Mouse (Mus musculus): Measurements from ENCODE around the gene Napepld.

GRCm38 (mm10) chr5:21658623-21659395 is 42.4 kb downstream of the Napepld start:
- TF ChIP-seq MAFK (IDR thresholded peaks at IDR 0.05; ENCODE audit: insufficient replicate concordance, low read length) (no peak), MAX (IDR thresholded peaks at IDR 0.05; ENCODE audit: low read length) (no peak), TCF12 (IDR thresholded peaks at IDR 0.05; ENCODE audit: low read depth, low read length) (no peak), CTCF (conservative IDR thresholded peaks at IDR 0.05 in 1 of 2, IDR thresholded peaks at IDR 0.05 in 1 of 2; ENCODE audit: low read depth in 2 of 2, low read length in 2 of 2) (peak; percentile 54 to 88), ETS1 (conservative IDR thresholded peaks at IDR 0.05; ENCODE audit: low read depth, low read length) (no peak), POLR2A (IDR thresholded peaks at IDR 0.05; ENCODE audit: low read depth, low read length) (no peak), JUND (conservative IDR thresholded peaks at IDR 0.05; ENCODE audit: low read depth, low read length) (no peak), NRF1 (IDR thresholded peaks at IDR 0.05; ENCODE audit: low read depth, low read length) (no peak), EP300 (IDR thresholded peaks at IDR 0.05; ENCODE audit: low read length) (no peak)
